Mouse (Mus musculus) cortical plate, adult 2 months (tissue): ENCODE results near the gene Amdhd2. TPM values are rescaled to one million over a fixed set of nuclear protein-coding genes. Genes with fewer than 3 reads are reported as not detected.

Experiments used
- H3K27ac ChIP-seq: fragments of 200-500 bp; 2 replicates; pipeline ENCODE4 v1.5.1; 2012; ENCODE audit warnings: low read length, control low read depth, inconsistent platforms; ENCODE audit not compliant: insufficient read depth
- H3K4me1 ChIP-seq: fragments of 200-500 bp; 2 replicates; pipeline ENCODE4 v1.6.1; 2011; ENCODE audit warnings: low read length; ENCODE audit not compliant: control insufficient read depth, insufficient read depth
- H3K4me3 ChIP-seq: fragments of 200-500 bp; 2 replicates; pipeline ENCODE4 v1.5.1; 2011; ENCODE audit warnings: mild to moderate bottlenecking, low read length, control low read depth; ENCODE audit not compliant: insufficient read depth
- CTCF ChIP-seq: fragments of 200-500 bp; IDR thresholded peaks from 2 replicates; pipeline ENCODE4 v1.5.1; 2011; ENCODE audit warnings: mild to moderate bottlenecking, control low read depth, low read length; ENCODE audit not compliant: insufficient read depth; ENCODE audit errors: extremely low read depth
- POLR2A ChIP-seq: fragments of 200-500 bp; IDR thresholded peaks from 2 replicates; pipeline ENCODE4 v1.6.1; 2011; ENCODE audit warnings: mild to moderate bottlenecking, low read length, control low read depth; ENCODE audit not compliant: insufficient read depth; ENCODE audit errors: extremely low read depth
- polyA plus RNA-seq: library from polyadenylated mRNA; depleted of rRNA; stranded (reverse); fragments of >200 nt; gene quantifications from 2 replicates; pipeline ENCODE4 v1.2.3, GENCODE M21; 2012; rRNA removed

The Amdhd2 gene
- polyA plus RNA-seq, result 33.6 and 36.5 TPM in 2 replicates

DNA sequence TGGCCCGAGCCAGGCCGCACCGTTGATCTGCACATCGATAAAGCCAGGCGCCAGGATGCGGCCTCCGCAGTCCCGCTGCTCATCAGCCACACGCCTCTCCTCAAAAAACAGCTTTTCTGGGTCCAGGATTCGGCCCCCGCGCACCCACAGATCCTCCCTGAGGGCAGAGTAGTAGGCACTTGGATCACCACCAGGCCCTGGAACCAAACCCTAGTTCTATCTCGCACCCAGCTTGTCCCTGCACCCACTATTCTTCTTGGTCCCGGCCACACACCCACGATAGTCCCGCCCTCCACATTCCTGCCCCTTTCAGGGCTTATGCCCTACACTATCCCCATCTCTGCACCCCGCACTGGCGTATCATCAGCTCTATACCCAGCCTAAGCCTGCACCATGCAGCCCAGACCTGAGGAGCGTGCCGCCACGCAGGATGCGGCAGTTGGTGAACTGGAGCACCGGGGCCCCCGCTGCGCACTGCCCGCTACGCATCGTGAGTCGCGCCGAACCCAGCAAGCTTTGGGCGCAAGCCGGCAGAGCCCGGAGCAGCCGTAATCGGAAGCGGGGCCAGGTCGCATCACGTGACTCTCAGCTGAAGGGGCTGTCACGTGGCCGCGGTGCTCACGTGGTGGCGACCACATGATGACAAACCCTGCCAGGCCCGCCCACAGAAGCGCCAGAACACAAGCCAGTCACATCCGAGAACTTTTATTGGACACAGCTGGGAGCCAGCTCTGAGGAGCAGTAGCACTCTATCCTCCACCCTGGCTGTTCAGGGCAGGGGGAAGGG lies at the start of gene Amdhd2:
TSS of gene Amdhd2 (minus strand) at position 591 of the 787 bp plus-strand sequence.
- peak; percentile 70; the same call in 1 of the 2 replicates for TF ChIP-seq POLR2A
- TF ChIP-seq CTCF, result no peak
- H3K27ac ChIP-seq, result peak within 1 kb of the TSS; percentile 75
- H3K4me3 ChIP-seq, result peak within 1 kb of the TSS; percentile 74
- peaks cover 7% of the 10 kb centered on the region; the same call in 1 of the 2 replicates for H3K4me1 ChIP-seq

DNA sequence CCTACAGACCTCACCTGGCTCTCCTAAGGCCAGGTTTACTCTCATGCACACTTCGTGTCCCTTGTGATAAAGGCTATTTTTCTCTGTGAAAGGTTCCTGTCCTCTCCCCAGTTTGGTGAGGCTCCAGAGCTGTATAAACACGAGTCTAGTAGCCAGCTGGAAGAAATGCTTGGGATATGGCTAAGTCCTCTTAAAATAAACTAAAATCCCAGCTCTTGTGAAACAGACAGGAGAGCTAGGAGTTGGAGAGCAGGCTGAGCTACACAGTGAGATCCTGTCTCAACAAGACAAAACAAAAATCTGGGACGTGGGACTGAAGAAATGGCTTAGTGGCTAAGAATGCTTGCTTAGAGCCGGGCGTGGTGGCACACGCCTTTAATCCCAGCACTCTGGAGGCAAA lies 49.6 kb upstream of the Amdhd2 start:
- H3K27ac ChIP-seq, result no peak overlapping the region
- TF ChIP-seq POLR2A (no peak), CTCF (no peak)
- no peak overlapping the region for H3K4me3 ChIP-seq
- peaks cover 1% of the 10 kb centered on the region; the same call in 1 of the 2 replicates for H3K4me1 ChIP-seq

DNA sequence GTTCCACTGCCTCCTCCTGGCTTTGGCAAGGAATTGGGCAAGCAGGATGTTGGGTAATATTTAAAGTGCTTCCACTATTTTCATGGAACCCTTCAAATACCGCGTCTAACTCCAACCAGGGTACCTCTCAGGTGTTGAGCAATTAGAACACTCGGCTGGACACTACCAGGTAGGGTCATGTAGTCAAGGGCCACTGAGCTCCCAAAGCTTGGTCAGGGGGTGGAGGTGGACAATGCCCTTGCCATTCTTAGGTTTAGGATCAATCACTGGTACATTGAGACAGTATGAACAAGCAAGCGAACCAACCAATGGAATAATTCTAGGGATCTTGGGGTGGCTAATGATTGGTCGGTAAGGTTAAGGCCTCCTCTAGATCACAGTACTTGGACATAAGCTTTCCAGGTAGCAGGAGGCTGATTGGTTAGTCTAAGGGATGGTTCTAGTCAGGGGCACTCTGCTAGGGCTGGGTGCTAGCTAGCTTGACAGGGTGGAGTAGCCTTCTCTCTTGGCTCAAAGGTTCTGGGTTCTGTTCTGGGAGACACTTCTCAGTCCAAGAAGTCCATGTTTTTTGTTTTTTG lies 49.0 kb upstream of the Amdhd2 start:
- peaks cover 5% of the 10 kb centered on the region for H3K4me1 ChIP-seq
- TF ChIP-seq CTCF (peak; percentile 46), POLR2A (no peak)
- no peak overlapping the region for H3K27ac ChIP-seq
- peak overlapping the region; percentile 37; the same call in 1 of the 2 replicates for H3K4me3 ChIP-seq

DNA sequence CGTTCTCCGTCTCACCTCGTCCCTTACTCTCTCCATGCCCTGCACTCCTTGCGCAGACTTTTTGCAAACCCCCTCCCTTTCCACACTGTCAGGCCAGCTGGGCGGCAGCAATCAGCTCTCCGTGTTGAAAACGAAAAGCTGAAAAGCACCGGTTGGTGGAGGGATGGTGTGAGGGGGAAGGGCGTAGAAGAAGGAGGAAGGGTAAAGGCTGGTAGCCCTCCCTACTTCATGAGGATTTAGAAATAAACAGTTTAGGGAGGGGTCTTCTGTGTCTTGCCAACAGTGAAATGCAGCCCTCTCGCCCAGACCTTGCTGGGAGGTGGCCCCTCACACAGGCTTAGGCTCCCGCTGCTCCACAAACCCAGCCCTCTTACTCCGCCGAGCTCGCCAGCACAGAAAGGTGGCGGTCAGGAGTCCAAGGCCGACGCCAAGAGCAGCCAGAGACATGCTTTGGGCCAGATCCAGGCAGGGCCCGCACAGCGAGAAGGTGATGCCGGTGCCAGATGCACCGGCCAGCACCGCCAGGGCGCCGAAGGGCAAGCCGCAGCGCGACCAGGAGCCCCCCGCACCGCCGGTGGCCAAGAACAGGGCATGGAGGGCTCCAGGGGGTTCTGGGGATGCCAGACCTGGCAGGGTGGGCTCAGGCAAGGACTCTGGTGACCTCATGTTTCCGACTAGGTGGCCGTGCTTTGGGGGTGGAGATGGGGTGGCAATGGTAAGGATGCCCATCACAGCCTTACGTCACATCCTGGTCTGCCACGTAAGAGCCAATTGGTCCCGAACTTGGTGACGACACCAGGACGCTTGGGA lies 48.3 kb upstream of the Amdhd2 start:
- H3K27ac ChIP-seq, result peak overlapping the region; percentile 87
- peak; percentile 85 for TF ChIP-seq POLR2A
- no peak for TF ChIP-seq CTCF
- peaks cover 7% of the 10 kb centered on the region for H3K4me1 ChIP-seq
- H3K4me3 ChIP-seq, result peak overlapping the region; percentile 37

DNA sequence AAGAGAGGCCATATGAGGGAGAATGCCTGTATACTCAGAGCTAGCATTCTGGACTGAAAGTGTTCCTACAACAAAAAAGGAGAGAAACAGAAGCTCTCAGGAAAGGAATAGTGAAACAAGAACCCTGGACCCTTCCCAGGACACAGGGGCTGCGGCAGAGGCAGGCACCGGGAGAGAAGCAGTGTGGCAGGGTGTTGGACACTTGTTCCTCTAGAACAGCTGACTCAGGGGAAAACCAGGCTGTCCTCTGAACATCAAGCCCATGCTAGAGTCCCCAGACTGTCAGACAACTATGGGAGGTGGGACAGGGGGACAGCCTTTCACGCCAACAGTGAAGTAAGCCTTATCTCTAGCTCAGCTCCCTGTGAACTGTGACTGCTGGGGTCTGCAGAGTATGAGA lies 47.0 kb upstream of the Amdhd2 start:
- TF ChIP-seq CTCF (no peak), POLR2A (no peak)
- Histone ChIP-seq H3K4me1 (peaks cover 10% of the 10 kb centered on the region), H3K4me3 (no peak overlapping the region), H3K27ac (no peak overlapping the region)

DNA sequence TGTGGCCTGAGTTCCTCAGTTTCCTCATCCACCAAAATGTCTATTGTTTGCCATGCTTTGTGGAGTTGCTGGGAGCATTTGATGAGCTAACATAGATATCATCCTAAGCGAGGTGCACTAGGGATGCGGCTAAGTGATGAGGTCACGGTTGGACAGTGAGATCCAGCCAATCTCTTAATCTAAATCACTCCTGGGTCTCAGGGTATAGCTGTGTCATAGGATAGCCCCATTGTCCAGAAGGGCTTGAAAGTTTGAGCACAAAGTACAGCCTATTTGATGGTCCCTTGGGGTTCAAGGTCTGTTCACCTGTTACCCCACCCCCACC lies 46.3 kb upstream of the Amdhd2 start:
- Histone ChIP-seq H3K4me1 (peaks cover 10% of the 10 kb centered on the region), H3K27ac (peak overlapping the region; percentile 14; the same call in 1 of the 2 replicates), H3K4me3 (no peak overlapping the region)
- TF ChIP-seq POLR2A (no peak), CTCF (no peak)

DNA sequence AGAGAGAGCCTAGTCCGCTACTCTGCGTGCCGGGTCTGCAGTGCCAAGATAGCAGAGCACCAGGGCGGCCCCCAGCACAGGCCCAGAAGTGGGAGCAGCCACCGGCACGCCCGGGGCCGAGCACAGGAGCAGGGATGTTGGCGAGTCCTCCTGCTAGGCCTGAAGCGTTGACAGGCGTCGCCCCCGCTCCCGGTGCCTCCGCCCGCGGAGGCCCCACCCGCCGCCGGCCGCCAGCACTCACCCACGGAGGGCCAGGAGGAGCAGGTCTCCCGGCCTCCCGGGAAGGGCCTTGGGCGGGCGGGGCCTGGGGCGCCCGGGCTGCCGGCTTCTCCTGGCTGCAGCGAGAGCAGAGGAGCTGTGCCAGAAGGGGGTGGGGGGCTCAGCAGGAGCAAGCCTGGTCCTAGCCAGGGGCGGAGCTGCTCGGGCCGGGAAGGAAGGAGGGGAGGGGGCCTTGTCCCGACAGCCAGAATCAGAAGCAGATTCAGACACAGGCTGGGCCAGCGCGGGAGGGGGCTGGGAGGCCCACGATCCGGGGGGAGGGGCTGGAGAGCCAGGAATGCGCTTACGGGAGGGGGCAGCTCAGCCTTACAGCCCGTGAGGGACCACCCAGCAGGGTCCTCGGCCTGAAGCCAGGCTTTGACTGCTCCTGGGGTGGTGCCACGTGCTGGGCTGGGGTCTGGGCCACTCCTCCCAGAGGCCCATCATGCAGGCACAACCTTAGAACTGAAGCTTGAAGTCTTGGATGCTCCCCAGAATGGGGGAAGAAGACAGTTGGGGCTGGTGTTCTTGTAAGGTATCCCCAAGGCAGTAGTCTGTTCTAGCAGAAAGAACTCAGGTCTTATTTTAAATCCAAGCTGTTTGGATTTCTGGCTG lies 45.7 kb upstream of the Amdhd2 start, which contains the start of gene Ntn3:
TSS of gene Ntn3 (minus strand) at position 489 of the 873 bp plus-strand sequence.
- peaks cover 10% of the 10 kb centered on the region for H3K4me1 ChIP-seq
- H3K4me3 ChIP-seq, result peak within 1 kb of the TSS; percentile 31
- peak within 1 kb of the TSS; percentile 94 for H3K27ac ChIP-seq
- TF ChIP-seq CTCF, result no peak
- no peak for TF ChIP-seq POLR2A

DNA sequence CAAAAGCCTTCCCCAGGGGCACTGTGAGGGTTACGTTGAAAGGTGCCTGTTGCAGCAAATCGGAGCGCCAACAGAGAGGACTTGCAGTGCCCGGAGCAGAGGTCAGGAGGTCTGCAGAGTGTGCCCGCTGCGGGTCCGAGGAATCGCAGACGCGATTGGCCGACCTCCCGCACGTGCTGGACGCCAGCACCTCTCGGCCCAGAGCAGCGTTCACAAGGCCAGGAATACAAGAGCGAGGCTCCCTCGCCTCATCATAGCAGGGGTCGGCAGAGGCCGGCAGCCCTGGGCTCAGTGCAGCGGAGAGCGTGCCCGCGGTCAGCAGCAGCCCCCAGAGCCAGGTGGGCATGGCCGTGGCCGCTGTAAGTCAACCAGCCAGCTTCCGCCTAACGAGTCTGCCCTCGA lies 45.1 kb upstream of the Amdhd2 start:
- H3K4me1 ChIP-seq, result peaks cover 10% of the 10 kb centered on the region
- TF ChIP-seq CTCF (no peak), POLR2A (no peak)
- peak overlapping the region; percentile 94 for H3K27ac ChIP-seq
- H3K4me3 ChIP-seq, result peak overlapping the region; percentile 31
